In the genomic region with DNA sequence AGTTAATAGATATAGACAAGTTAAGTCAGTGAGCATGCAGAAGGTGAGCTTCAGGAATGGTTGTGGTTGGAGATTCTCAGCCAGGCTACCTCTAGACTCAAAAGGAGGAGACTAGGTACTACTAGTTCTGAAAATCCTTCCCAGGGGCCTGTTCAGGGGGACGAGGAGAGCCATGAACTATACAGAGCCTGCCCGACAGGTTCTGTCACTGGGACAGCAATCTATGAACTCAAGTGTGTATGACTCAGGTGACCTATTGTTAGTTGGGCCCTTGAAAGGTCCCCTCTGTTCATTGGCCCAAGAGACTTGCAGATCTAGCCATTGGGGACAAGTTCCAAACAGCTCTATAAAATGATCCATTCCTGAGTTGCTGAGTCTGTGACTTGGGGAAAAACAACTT, we compare ENCODE assay signal across 13 mouse cellular contexts.
DNase-seq lines count a peak whose midpoint lies in the region.
"Had no signal": no experiment of that assay in that cellular context is flagged by ENCODE, and none has a peak within 500 bp of the region (broad histone marks: within the 10 kb centered on the region; RNA-seq: fewer than 3 reads in every experiment).

No protein-coding gene starts in this region.

- DNase-seq in heart, adult 11 months, result peak; percentile 76
- no peak for DNase-seq in heart, adult 8-10 months (ENCODE audit: low spot score)
- DNase-seq in urinary bladder, adult 2 months (ENCODE audit: low spot score), result peak; percentile 15
- no peak for DNase-seq in urinary bladder, postnatal 10 days (ENCODE audit: low spot score)
- peak; percentile 65 for DNase-seq in lung, postnatal 25 days (ENCODE audit: low spot score)
- DNase-seq in ovary, adult 18-20 months (ENCODE audit: low spot score), result no peak
- no peak for DNase-seq in spleen, postnatal 14 days (ENCODE audit: low spot score in 2 of 2)
- no peak for DNase-seq in adrenal gland, postnatal 14 days
- DNase-seq: adrenal gland, adult 2 months; cerebellum, adult 8-10 months; gastrocnemius, postnatal 25 days; heart, postnatal 10 days; kidney, postnatal 4 days had no signal

Comparison
In these comparisons a context has a peak if more than half of its experiments do, and no peak if none do; other contexts are left out.
1. DNase-seq: peak in heart, adult 11 months (single experiment), urinary bladder, adult 2 months (single experiment) and lung, postnatal 25 days (single experiment); none in heart, adult 8-10 months (single experiment), urinary bladder, postnatal 10 days (single experiment), ovary, adult 18-20 months (single experiment), spleen, postnatal 14 days (0 of 2) and adrenal gland, postnatal 14 days (single experiment).